Mouse (Mus musculus) neural tube, embryonic 15.5 days (tissue): ENCODE data around the gene Ola1. TPM values are rescaled to one million over a fixed set of nuclear protein-coding genes. Genes with fewer than 3 reads are reported as not detected.

Experiments
- ATAC-seq: fragments of 200-750 bp; cut with Nextera tagmentation; 2 replicates; pipeline ENCODE4 v1.8.0; 2017; ENCODE audit warnings: mild to moderate bottlenecking, moderate TSS enrichment, moderate library complexity; ENCODE audit not compliant: low FRiP score
- H3K27ac ChIP-seq: fragments of 300-500 bp; sonication (generic); replicated peaks from 2 replicates; pipeline ENCODE4 v1.5.1; 2015; ENCODE audit warnings: mild to moderate bottlenecking, inconsistent platforms
- H3K27me3 ChIP-seq: fragments of 300-500 bp; sonication (generic); replicated peaks from 2 replicates; pipeline ENCODE4 v1.6.1; 2015; ENCODE audit warnings: inconsistent platforms
- H3K36me3 ChIP-seq: fragments of 300-500 bp; sonication (generic); 2 replicates; pipeline ENCODE4 v1.6.1; 2015; ENCODE audit warnings: inconsistent platforms
- H3K4me1 ChIP-seq: fragments of 300-500 bp; sonication (generic); 2 replicates; pipeline ENCODE4 v1.6.1; 2015; ENCODE audit warnings: inconsistent platforms
- H3K4me2 ChIP-seq: fragments of 300-500 bp; sonication (generic); 2 replicates; pipeline ENCODE4 v1.6.1; 2015; ENCODE audit warnings: inconsistent platforms, mild to moderate bottlenecking, moderate library complexity
- H3K4me3 ChIP-seq: fragments of 300-500 bp; sonication (generic); replicated peaks from 2 replicates; pipeline ENCODE4 v1.5.1; 2015; ENCODE audit warnings: mild to moderate bottlenecking, inconsistent platforms
- H3K9ac ChIP-seq: fragments of 300-500 bp; sonication (generic); replicated peaks from 2 replicates; pipeline ENCODE4 v1.6.1; 2015; ENCODE audit warnings: mild to moderate bottlenecking, inconsistent platforms
- H3K9me3 ChIP-seq: fragments of 300-500 bp; sonication (generic); replicated peaks from 2 replicates; pipeline ENCODE4 v1.6.1; 2016; ENCODE audit warnings: inconsistent platforms
- WGBS: fragments of 180-500 bp; shearing (Covaris S2); methylation state at CpG from one replicate; pipeline ENCODE4 v1.1.7; 2015; ENCODE audit warnings: mixed read lengths; 5-methylcytosine and 5-hydroxymethylcytosine counted together
- polyA plus RNA-seq: library from polyadenylated mRNA; unstranded; fragments of >200 nt; fragmentation: Nextera tagmentation; extraction: Ambion mirVana; gene quantifications from 2 replicates; pipeline ENCODE4 v1.2.1, GENCODE M21; 2015

The Ola1 gene
- polyA plus RNA-seq, 1 experiment from 2014 or later: 117 TPM

DNA sequence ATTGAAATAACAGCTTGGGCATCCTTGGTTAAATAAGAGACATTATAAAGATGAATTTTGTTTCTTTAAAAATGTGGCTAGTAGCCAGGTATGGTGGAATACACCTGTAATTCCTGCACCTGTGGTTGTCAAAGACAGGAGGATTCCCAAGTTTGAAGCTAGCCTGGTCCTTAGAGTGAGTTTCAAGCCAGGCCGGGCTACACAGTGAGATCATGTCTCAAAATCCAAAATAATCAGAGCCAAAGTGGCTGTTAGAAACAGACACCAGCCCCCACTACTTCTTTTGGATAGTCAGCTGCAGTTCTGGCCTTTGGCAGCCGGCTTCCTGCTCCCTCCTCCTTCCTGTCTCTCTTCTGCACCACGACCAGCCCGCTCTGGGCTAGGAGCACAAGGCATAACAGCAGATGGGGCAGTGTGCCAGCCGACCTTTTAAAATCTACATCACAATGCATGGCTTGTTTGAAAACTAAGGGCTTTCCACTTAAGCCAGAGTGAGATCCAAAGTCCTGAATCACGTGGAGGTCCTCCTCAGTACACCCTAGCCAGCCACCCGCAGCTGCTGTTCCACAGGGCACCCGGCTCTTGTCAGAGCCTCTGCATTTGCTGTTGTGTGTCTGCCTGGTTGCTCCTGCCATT lies 132.9 kb downstream of the Ola1 start:
- Histone ChIP-seq H3K9me3 (no peaks in the 10 kb centered on the region), H3K27me3 (no peaks in the 10 kb centered on the region), H3K9ac (no peak overlapping the region), H3K4me2 (no peak overlapping the region), H3K4me3 (no peak overlapping the region), H3K36me3 (no peaks in the 10 kb centered on the region), H3K4me1 (peaks cover 5% of the 10 kb centered on the region), H3K27ac (no peak overlapping the region)
- peak; percentile 76; the same call in 1 of the 2 replicates for ATAC-seq
- 14% methylated on average over 8 of the region's 8 CpGs for WGBS

GRCm38 (mm10) chr2:73082476-73082875 lies 136.2 kb downstream of the Ola1 start:
- Histone ChIP-seq H3K9ac (no peak overlapping the region), H3K4me3 (no peak overlapping the region), H3K36me3 (no peaks in the 10 kb centered on the region), H3K27me3 (no peaks in the 10 kb centered on the region), H3K27ac (no peak overlapping the region), H3K4me1 (peaks cover 5% of the 10 kb centered on the region), H3K9me3 (no peaks in the 10 kb centered on the region), H3K4me2 (no peak overlapping the region)
- no peak for ATAC-seq
- 72% methylated on average over 10 of the region's 10 CpGs for WGBS

DNA sequence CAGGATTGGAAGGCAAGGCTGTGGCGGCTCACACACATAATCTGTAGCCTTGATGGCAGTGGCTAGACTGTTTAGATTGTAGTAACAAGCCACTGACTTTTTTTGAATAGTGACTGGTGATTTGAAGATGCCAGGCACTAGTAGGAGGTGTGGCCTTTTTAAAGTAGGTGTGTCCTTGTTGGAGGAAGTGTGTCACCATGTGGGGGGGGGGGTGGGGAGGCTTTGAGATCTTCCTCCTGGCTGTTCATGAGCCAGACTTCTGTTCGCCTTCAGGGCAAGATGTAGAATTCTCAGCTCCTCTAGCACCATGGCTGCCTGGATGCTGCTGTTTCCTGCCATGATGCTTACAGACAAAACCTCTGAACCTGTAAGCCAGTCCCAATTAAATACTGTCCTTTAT lies 136.9 kb downstream of the Ola1 start:
- Histone ChIP-seq H3K4me2 (no peak overlapping the region), H3K4me1 (peaks cover 5% of the 10 kb centered on the region), H3K9ac (no peak overlapping the region), H3K27me3 (no peaks in the 10 kb centered on the region), H3K27ac (no peak overlapping the region), H3K9me3 (no peaks in the 10 kb centered on the region), H3K36me3 (no peaks in the 10 kb centered on the region), H3K4me3 (no peak overlapping the region)
- 90% methylated on average over 2 of the region's 2 CpGs for WGBS
- ATAC-seq: no peak

GRCm38 (mm10) chr2:73080084-73080483 lies 138.6 kb downstream of the Ola1 start:
- Histone ChIP-seq H3K4me3 (no peak overlapping the region), H3K36me3 (no peaks in the 10 kb centered on the region), H3K9me3 (no peaks in the 10 kb centered on the region), H3K9ac (no peak overlapping the region), H3K27me3 (no peaks in the 10 kb centered on the region), H3K4me1 (no peaks in the 10 kb centered on the region), H3K27ac (no peak overlapping the region), H3K4me2 (no peak overlapping the region)
- no CpG with 5 or more reads among the region's 2 CpGs for WGBS
- no peak for ATAC-seq

DNA sequence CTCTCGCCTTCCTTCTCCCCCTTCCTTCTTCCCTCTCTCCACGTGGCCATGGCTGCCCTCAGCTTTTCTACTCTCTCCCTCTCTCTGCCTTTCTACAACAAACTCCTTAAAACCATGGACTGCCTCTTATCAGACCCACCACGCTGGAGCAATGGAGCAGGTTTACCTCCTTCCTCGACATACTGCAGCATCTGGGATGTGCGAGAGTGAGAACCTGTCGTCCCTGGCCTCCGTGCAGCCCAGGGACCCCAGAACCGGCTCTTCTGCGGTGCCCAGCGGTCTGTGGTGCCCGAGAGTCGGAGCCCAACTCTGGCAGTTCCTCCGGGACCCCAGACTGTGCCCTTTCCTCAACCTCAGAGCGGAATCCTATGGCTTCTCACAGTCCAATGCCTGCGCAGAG lies 139.4 kb downstream of the Ola1 start:
- ATAC-seq: no peak

DNA sequence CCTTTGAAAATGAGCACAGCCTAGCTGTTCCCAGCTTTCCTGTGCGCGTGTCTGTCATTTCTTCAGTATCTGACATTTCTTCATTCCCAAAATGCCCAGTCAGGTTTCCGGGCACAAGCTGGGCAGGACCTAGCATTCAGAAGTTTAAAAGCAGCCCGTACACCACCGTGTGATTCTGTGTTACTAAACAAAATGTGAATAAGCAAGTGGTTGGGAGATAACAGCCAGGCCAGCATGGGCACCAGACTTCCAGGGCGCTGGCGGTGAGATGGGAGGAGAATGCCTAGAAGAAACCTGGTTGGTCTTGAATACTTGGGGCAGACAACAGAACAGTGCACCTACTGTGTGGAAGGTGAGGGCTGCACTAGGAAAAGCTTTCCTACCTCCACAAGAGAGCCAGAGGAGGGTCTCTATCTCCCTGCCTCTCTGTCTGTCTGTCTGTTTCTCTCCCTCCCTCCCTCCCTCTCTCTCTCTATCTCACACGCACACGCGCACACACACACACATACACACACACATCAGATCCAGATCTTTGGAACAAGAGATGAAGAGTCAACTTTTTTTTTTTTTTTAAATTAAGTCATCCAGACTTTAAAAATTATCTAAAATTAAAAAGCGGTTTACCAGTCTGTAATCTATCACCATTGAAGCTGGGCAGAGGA lies 144.8 kb downstream of the Ola1 start:
- Histone ChIP-seq H3K36me3 (no peaks in the 10 kb centered on the region), H3K27ac (no peak overlapping the region), H3K9ac (no peak overlapping the region), H3K27me3 (no peaks in the 10 kb centered on the region), H3K4me3 (no peak overlapping the region), H3K4me1 (no peaks in the 10 kb centered on the region), H3K4me2 (no peak overlapping the region), H3K9me3 (no peaks in the 10 kb centered on the region)
- no peak for ATAC-seq
- WGBS: 94% methylated on average over 11 of the region's 11 CpGs

More for the DNA sequence above, 139.4 kb downstream of the Ola1 start:
- Histone ChIP-seq H3K27me3 (no peaks in the 10 kb centered on the region), H3K4me3 (no peak overlapping the region), H3K27ac (no peak overlapping the region), H3K4me2 (no peak overlapping the region), H3K4me1 (no peaks in the 10 kb centered on the region), H3K36me3 (no peaks in the 10 kb centered on the region), H3K9ac (no peak overlapping the region), H3K9me3 (no peaks in the 10 kb centered on the region)
- WGBS: 71% methylated on average over 15 of the region's 15 CpGs

GRCm38 (mm10) chr2:73071201-73071600 lies 147.5 kb downstream of the Ola1 start:
- H3K4me3 ChIP-seq: no peak overlapping the region
- no peaks in the 10 kb centered on the region for H3K9me3 ChIP-seq
- H3K36me3 ChIP-seq: no peaks in the 10 kb centered on the region
- WGBS: 63% methylated on average over 2 of the region's 2 CpGs
- ATAC-seq: no peak
- H3K4me2 ChIP-seq: no peak overlapping the region
- H3K27ac ChIP-seq: no peak overlapping the region
- peaks cover 6% of the 10 kb centered on the region; the same call in 1 of the 2 replicates for H3K4me1 ChIP-seq
- H3K27me3 ChIP-seq: no peaks in the 10 kb centered on the region
- H3K9ac ChIP-seq: no peak overlapping the region

DNA sequence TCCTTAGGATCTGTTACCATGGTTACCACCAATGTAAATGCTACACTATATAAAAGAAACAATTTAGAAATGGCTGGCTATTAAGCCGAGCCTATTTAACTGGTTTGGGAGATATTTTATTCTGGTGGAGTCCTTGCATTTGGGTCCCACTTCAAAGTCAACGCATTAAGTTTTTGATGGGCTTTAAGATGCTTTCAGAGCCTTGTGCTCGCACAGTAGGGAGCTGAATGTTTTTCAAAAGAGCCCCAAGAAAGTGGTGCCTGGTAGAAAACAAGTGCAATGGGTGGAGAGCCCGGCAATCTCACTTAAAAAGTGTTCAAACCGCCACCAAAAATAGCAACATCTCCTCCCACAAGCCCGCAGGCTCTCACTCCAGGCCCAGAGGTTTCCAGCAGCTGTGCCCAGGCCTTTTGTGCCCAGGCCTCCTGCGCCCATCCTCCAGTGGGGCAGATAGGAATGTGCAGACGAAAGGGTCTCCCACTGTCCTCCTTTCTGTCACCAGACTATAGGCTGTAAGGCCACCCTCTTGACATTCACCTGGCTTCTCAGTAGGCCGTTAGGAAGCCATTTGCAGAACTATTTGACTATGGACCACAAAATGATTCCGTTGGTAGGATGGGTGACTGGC lies 148.2 kb downstream of the Ola1 start:
- H3K27me3 ChIP-seq: no peaks in the 10 kb centered on the region
- no peak overlapping the region for H3K4me3 ChIP-seq
- H3K27ac ChIP-seq: no peak overlapping the region
- H3K36me3 ChIP-seq: no peaks in the 10 kb centered on the region
- no peak for ATAC-seq
- no peak overlapping the region for H3K4me2 ChIP-seq
- H3K9me3 ChIP-seq: no peaks in the 10 kb centered on the region
- peaks cover 7% of the 10 kb centered on the region; the same call in 1 of the 2 replicates for H3K4me1 ChIP-seq
- WGBS: 36% methylated on average over 10 of the region's 10 CpGs
- no peak overlapping the region for H3K9ac ChIP-seq

DNA sequence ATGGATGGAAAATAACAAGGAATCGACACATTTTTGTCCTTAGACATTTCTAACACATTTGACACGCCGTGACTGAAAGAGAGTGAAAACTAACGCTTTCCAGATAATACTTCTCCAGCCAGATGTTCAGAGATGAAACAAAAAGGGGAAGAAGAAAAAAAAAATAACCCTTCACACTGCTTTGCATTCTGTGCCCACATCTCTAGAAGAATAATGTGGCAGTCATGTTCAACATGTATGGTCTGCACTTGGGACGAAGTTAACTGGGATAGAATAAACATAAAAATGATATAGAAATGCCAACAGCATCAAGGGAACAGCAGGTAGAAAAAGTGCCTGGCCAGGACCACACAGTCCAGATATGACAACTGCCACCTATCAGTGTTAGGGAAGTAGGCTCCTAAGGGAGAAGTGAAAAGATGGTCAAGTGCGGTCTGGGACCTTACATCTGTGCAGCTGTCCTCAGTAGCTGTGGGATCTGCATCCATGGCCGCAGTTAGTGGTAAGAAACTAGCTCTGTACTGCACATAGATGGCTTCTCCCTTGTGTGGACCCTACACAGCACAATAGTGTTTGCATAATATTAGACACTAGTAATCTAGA lies 149.4 kb downstream of the Ola1 start:
- Histone ChIP-seq H3K27ac (no peak overlapping the region), H3K9ac (no peak overlapping the region), H3K4me2 (no peak overlapping the region), H3K36me3 (no peaks in the 10 kb centered on the region), H3K4me1 (peaks cover 7% of the 10 kb centered on the region; the same call in 1 of the 2 replicates), H3K4me3 (no peak overlapping the region), H3K27me3 (no peaks in the 10 kb centered on the region), H3K9me3 (no peaks in the 10 kb centered on the region)
- no peak for ATAC-seq
- WGBS: 94% methylated on average over 7 of the region's 7 CpGs

- Histone ChIP-seq H3K4me3 (no peak overlapping the region), H3K9me3 (no peaks in the 10 kb centered on the region), H3K4me1 (peaks cover 7% of the 10 kb centered on the region; the same call in 1 of the 2 replicates), H3K27me3 (no peaks in the 10 kb centered on the region), H3K9ac (no peak overlapping the region), H3K36me3 (no peaks in the 10 kb centered on the region), H3K4me2 (peak overlapping the region; percentile 25; the same call in 1 of the 2 replicates), H3K27ac (no peak overlapping the region)
- no peak for ATAC-seq
- 29% methylated on average over 20 of the region's 20 CpGs for WGBS
Measured at GRCm38 (mm10) chr2:73066307-73067167, 152.2 kb downstream of the Ola1 start.
